Mouse (Mus musculus) hindbrain, postnatal 0 days (tissue): ENCODE data around the gene Sp9. TPM values are rescaled to one million over a fixed set of nuclear protein-coding genes. Genes with fewer than 3 reads are reported as not detected.
A peak's percentile ranks its signal among the peaks of the same experiment; 100 is the strongest.

Experiments
- ATAC-seq: fragments of 200-750 bp; cut with Nextera tagmentation; 2 replicates; pipeline ENCODE4 v1.8.0; 2017; ENCODE audit warnings: mild to moderate bottlenecking, moderate TSS enrichment, moderate library complexity
- DNase-seq: peaks from one replicate; pipeline ENCODE4 v3.0.0-alpha.2; 2015; ENCODE audit warnings: low spot score
- H3K27ac ChIP-seq: fragments of 300-500 bp; sonication (generic); 2 replicates; pipeline ENCODE4 v1.5.1; 2014; ENCODE audit warnings: mild to moderate bottlenecking
- H3K27me3 ChIP-seq: fragments of 300-500 bp; sonication (generic); 2 replicates; pipeline ENCODE4 v1.6.1; 2014; ENCODE audit warnings: low read length, mixed read lengths; ENCODE audit not compliant: insufficient read depth
- H3K36me3 ChIP-seq: fragments of 300-500 bp; sonication (generic); 2 replicates; pipeline ENCODE4 v1.6.1; 2014; ENCODE audit warnings: low read length, mixed read lengths; ENCODE audit not compliant: insufficient read depth
- H3K4me1 ChIP-seq: fragments of 300-500 bp; sonication (generic); 2 replicates; pipeline ENCODE4 v1.6.1; 2014; ENCODE audit warnings: antibody characterized with exemption, low read length, mixed read lengths; ENCODE audit not compliant: insufficient read depth
- H3K4me2 ChIP-seq: fragments of 300-500 bp; sonication (generic); 2 replicates; pipeline ENCODE4 v1.6.1; 2014; ENCODE audit warnings: low read depth, mild to moderate bottlenecking, low read length, moderate library complexity, mixed read lengths
- H3K4me3 ChIP-seq: fragments of 300-500 bp; sonication (generic); 2 replicates; pipeline ENCODE4 v1.5.1; 2014; ENCODE audit warnings: low read length
- H3K9ac ChIP-seq: fragments of 300-500 bp; sonication (generic); replicated peaks from 2 replicates; pipeline ENCODE4 v1.6.1; 2014; ENCODE audit warnings: mild to moderate bottlenecking, low read length, moderate library complexity, mixed read lengths
- H3K9me3 ChIP-seq: fragments of 300-500 bp; sonication (generic); 2 replicates; pipeline ENCODE4 v1.6.1; 2016; ENCODE audit warnings: low read length, mixed read lengths
- CTCF ChIP-seq: IDR thresholded peaks from 2 replicates; pipeline ENCODE4 v1.5.1; 2016; ENCODE audit warnings: antibody characterized with exemption, control low read depth, low read depth
- WGBS: fragments of 180-500 bp; shearing (Covaris S2); extraction: QIAGEN DNeasy Blood & Tissue Kit; methylation state at CpG from one replicate; pipeline ENCODE4 v1.1.7; 2014; 5-methylcytosine and 5-hydroxymethylcytosine counted together
- polyA plus RNA-seq: library from polyadenylated mRNA; unstranded; fragments of >200 nt; fragmentation: Nextera tagmentation; extraction: Ambion mirVana; gene quantifications from 2 replicates; pipeline ENCODE4 v1.2.1, GENCODE M21; 2015
- total RNA-seq: library from RNA; depleted of rRNA; stranded (reverse); fragments of >200 nt; gene quantifications from 2 replicates; pipeline ENCODE4 v1.2.3, GENCODE M21; 2014

Sp9 gene
- total and polyA plus RNA-seq, 2 experiments from 2014 or later, result 0.63 to 1.7 TPM

GRCm38 (mm10) chr2:73264611-73265195 lies 7.0 kb upstream of the Sp9 start:
- Histone ChIP-seq H3K9me3 (0 out of 2 replicates have a peak, but pooled peaks cover 2% of the 10 kb centered on the region), H3K4me2 (peak overlapping the region; percentile 60), H3K9ac (no peak overlapping the region), H3K27me3 (peaks cover 61% of the 10 kb centered on the region), H3K36me3 (no peaks in the 10 kb centered on the region), H3K27ac (no peak overlapping the region), H3K4me3 (peak overlapping the region; percentile 34; the same call in 1 of the 2 replicates), H3K4me1 (peaks cover 10% of the 10 kb centered on the region; the same call in 1 of the 2 replicates)
- TF ChIP-seq CTCF, result no peak
- DNase-seq (peak; percentile 8), ATAC-seq (0 out of 2 replicates have a peak, but pooled peaks have one; percentile 12)
- WGBS, result 5% methylated on average over 11 of the region's 11 CpGs

- H3K9me3 ChIP-seq, result 0 out of 2 replicates have a peak, but pooled peaks cover 2% of the 10 kb centered on the region
- no peak for ATAC-seq
- no peaks in the 10 kb centered on the region for H3K36me3 ChIP-seq
- H3K4me1 ChIP-seq, result peaks cover 10% of the 10 kb centered on the region; the same call in 1 of the 2 replicates
- peak; percentile 38 for DNase-seq
- no peak overlapping the region for H3K4me2 ChIP-seq
- 10% methylated on average over 5 of the region's 5 CpGs for WGBS
- TF ChIP-seq CTCF, result peak; percentile 53
- H3K27me3 ChIP-seq, result peaks cover 69% of the 10 kb centered on the region
- no peak overlapping the region for H3K27ac ChIP-seq
- no peak overlapping the region for H3K9ac ChIP-seq
- no peak overlapping the region for H3K4me3 ChIP-seq
These were observed 5.7 kb upstream of the Sp9 start for GRCm38 (mm10) chr2:73266011-73266410.

GRCm38 (mm10) chr2:73266623-73267022 lies 5.1 kb upstream of the Sp9 start:
- 70% methylated on average over 1 of the region's 1 CpGs for WGBS
- no peak overlapping the region for H3K27ac ChIP-seq
- no peak overlapping the region for H3K4me3 ChIP-seq
- H3K4me2 ChIP-seq, result no peak overlapping the region
- no peak for TF ChIP-seq CTCF
- DNase-seq (no peak), ATAC-seq (no peak)
- H3K4me1 ChIP-seq, result peaks cover 10% of the 10 kb centered on the region; the same call in 1 of the 2 replicates
- 0 out of 2 replicates have a peak, but pooled peaks cover 2% of the 10 kb centered on the region for H3K9me3 ChIP-seq
- peaks cover 75% of the 10 kb centered on the region for H3K27me3 ChIP-seq
- no peaks in the 10 kb centered on the region for H3K36me3 ChIP-seq
- no peak overlapping the region for H3K9ac ChIP-seq

GRCm38 (mm10) chr2:73267231-73267630 lies 4.5 kb upstream of the Sp9 start:
- ATAC-seq, result no peak
- no peak overlapping the region for H3K9ac ChIP-seq
- no peak overlapping the region for H3K27ac ChIP-seq
- no peaks in the 10 kb centered on the region for H3K9me3 ChIP-seq
- peaks cover 10% of the 10 kb centered on the region; the same call in 1 of the 2 replicates for H3K4me1 ChIP-seq
- no peaks in the 10 kb centered on the region for H3K36me3 ChIP-seq
- no peak overlapping the region for H3K4me2 ChIP-seq
- peaks cover 75% of the 10 kb centered on the region for H3K27me3 ChIP-seq
- DNase-seq, result no peak
- H3K4me3 ChIP-seq, result no peak overlapping the region
- no peak for TF ChIP-seq CTCF
- 17% methylated on average over 3 of the region's 3 CpGs for WGBS

- Histone ChIP-seq H3K27ac (no peak overlapping the region), H3K4me1 (peaks cover 10% of the 10 kb centered on the region; the same call in 1 of the 2 replicates), H3K9ac (no peak overlapping the region), H3K36me3 (no peaks in the 10 kb centered on the region), H3K4me3 (no peak overlapping the region), H3K9me3 (no peaks in the 10 kb centered on the region), H3K4me2 (no peak overlapping the region), H3K27me3 (peaks cover 69% of the 10 kb centered on the region)
- ATAC-seq, result no peak
- TF ChIP-seq CTCF, result no peak
- DNase-seq, result no peak
- 5% methylated on average over 4 of the region's 4 CpGs for WGBS
These were observed 3.9 kb upstream of the Sp9 start for GRCm38 (mm10) chr2:73267818-73268217.

- Histone ChIP-seq H3K27me3 (peaks cover 66% of the 10 kb centered on the region), H3K27ac (no peak overlapping the region), H3K4me2 (no peak overlapping the region), H3K9ac (no peak overlapping the region), H3K4me1 (peaks cover 10% of the 10 kb centered on the region; the same call in 1 of the 2 replicates), H3K4me3 (no peak overlapping the region), H3K9me3 (no peaks in the 10 kb centered on the region), H3K36me3 (no peaks in the 10 kb centered on the region)
- no peak for TF ChIP-seq CTCF
- ATAC-seq (no peak), DNase-seq (no peak)
- WGBS, result 3% methylated on average over 12 of the region's 12 CpGs
These were observed 3.4 kb upstream of the Sp9 start for GRCm38 (mm10) chr2:73268281-73268680.

GRCm38 (mm10) chr2:73268836-73269395 lies 2.8 kb upstream of the Sp9 start:
- no peak overlapping the region for H3K4me2 ChIP-seq
- peaks cover 66% of the 10 kb centered on the region for H3K27me3 ChIP-seq

More at GRCm38 (mm10) chr2:73268836-73269395, 2.8 kb upstream of the Sp9 start:
- WGBS, result 9% methylated on average over 8 of the region's 8 CpGs
- no peak overlapping the region for H3K9ac ChIP-seq
- DNase-seq (no peak), ATAC-seq (no peak)
- H3K4me1 ChIP-seq, result peaks cover 9% of the 10 kb centered on the region; the same call in 1 of the 2 replicates
- TF ChIP-seq CTCF, result no peak
- no peaks in the 10 kb centered on the region for H3K36me3 ChIP-seq
- H3K27ac ChIP-seq, result no peak overlapping the region
- H3K9me3 ChIP-seq, result no peaks in the 10 kb centered on the region
- no peak overlapping the region for H3K4me3 ChIP-seq
